Mouse (Mus musculus) CH12.LX (cell line): Measurements from ENCODE around the gene Dnm1. TPM values are rescaled to one million over a fixed set of nuclear protein-coding genes. Genes with fewer than 3 reads are reported as not detected.

Experiments
- DNase-seq: peaks from one replicate; pipeline ENCODE4 v3.0.0-alpha.2; 2013; ENCODE audit errors: extremely low read depth
- H3K27ac ChIP-seq: 2 replicates; pipeline ENCODE4 v1.5.1; 2012; ENCODE audit warnings: low read depth, mild to moderate bottlenecking, control low read depth, moderate library complexity; ENCODE audit not compliant: insufficient read depth
- H3K27me3 ChIP-seq: replicated peaks from 2 replicates; pipeline ENCODE3; 2012; ENCODE audit warnings: inconsistent platforms
- H3K36me3 ChIP-seq, 2 experiments: replicated peaks in 1 of 2; 2 replicates each; pipeline versions ENCODE3 to v1.6.1; 2012; ENCODE audit warnings: inconsistent platforms in 1 of 2, low read length in 1 of 2, mild to moderate bottlenecking in 1 of 2, mixed read lengths in 1 of 2, moderate library complexity in 1 of 2; ENCODE audit not compliant: control insufficient read depth in 1 of 2, insufficient read depth in 1 of 2
- H3K4me1 ChIP-seq, 2 experiments: 2 replicates each; pipeline ENCODE4 v1.6.1; 2012; ENCODE audit warnings: inconsistent platforms in 1 of 2, moderate library complexity in 1 of 2; ENCODE audit not compliant: insufficient read depth in 2 of 2, control insufficient read depth in 1 of 2
- H3K4me2 ChIP-seq: 2 replicates; pipeline ENCODE4 v1.6.1; 2012; ENCODE audit warnings: low read depth, mild to moderate bottlenecking, control low read depth; ENCODE audit not compliant: poor library complexity, insufficient read depth, severe bottlenecking
- H3K4me3 ChIP-seq, 3 experiments: fragments of 150-350 bp in 1 of 3; sonication (generic) in 1 of 3; replicated peaks in 1 of 3; 2 replicates each; pipeline versions ENCODE3 to v1.5.1; 2011 to 2012; ENCODE audit warnings: low read depth in 2 of 3, low read length in 2 of 3, mild to moderate bottlenecking in 2 of 3, moderate library complexity in 2 of 3, control low read depth in 1 of 3, improper control_type of control experiment in 1 of 3, inconsistent platforms in 1 of 3, mixed read lengths in 1 of 3; ENCODE audit not compliant: poor library complexity in 1 of 3
- H3K79me2 ChIP-seq: replicated peaks from 2 replicates; pipeline ENCODE4 v1.6.1; 2012; ENCODE audit warnings: mild to moderate bottlenecking, moderate library complexity; ENCODE audit not compliant: control insufficient read depth, poor library complexity, insufficient read depth, severe bottlenecking; ENCODE audit errors: extremely low read depth
- H3K9ac ChIP-seq: 2 replicates; pipeline ENCODE4 v1.6.1; 2012; ENCODE audit warnings: low read depth, mild to moderate bottlenecking, control low read depth, moderate library complexity; ENCODE audit not compliant: insufficient read depth
- H3K9me3 ChIP-seq: replicated peaks from 2 replicates; pipeline ENCODE3; 2012; ENCODE audit warnings: low read length, inconsistent platforms, mixed read lengths
- BHLHE40 ChIP-seq: IDR thresholded peaks from 2 replicates; pipeline ENCODE4 v1.6.1; 2011; ENCODE audit warnings: mild to moderate bottlenecking, low read depth, low read length, improper control_type of control experiment
- CHD1 ChIP-seq: IDR thresholded peaks from 2 replicates; pipeline ENCODE4 v1.6.1; 2012; ENCODE audit warnings: low read depth, low read length, improper control_type of control experiment, inconsistent platforms
- CHD2 ChIP-seq: IDR thresholded peaks from 2 replicates; pipeline ENCODE4 v1.6.1; 2011; ENCODE audit warnings: low read length, improper control_type of control experiment
- E2F4 ChIP-seq: IDR thresholded peaks from 2 replicates; pipeline ENCODE4 v1.6.1; 2011; ENCODE audit warnings: low read depth, low read length, improper control_type of control experiment; ENCODE audit not compliant: insufficient replicate concordance
- ELF1 ChIP-seq: IDR thresholded peaks from 2 replicates; pipeline ENCODE4 v1.6.1; 2014; ENCODE audit warnings: low read depth, mild to moderate bottlenecking, inconsistent platforms, low read length, improper control_type of control experiment
- ETS1 ChIP-seq: conservative IDR thresholded peaks from 2 replicates; pipeline ENCODE4 v1.6.1; 2012; ENCODE audit warnings: low read depth, mild to moderate bottlenecking, inconsistent platforms, low read length, improper control_type of control experiment, moderate library complexity
- GABPA ChIP-seq: IDR thresholded peaks from 2 replicates; pipeline ENCODE4 v1.6.1; 2012; ENCODE audit warnings: low read depth, low read length, improper control_type of control experiment, inconsistent platforms; ENCODE audit not compliant: insufficient replicate concordance
- HCFC1 ChIP-seq: IDR thresholded peaks from 2 replicates; pipeline ENCODE4 v1.6.1; 2012; ENCODE audit warnings: low read depth, mild to moderate bottlenecking, inconsistent platforms, low read length, improper control_type of control experiment
- IRF4 ChIP-seq: IDR thresholded peaks from 2 replicates; pipeline ENCODE4 v1.6.1; 2014; ENCODE audit warnings: low read depth, mild to moderate bottlenecking, inconsistent platforms, low read length, improper control_type of control experiment
- JUN ChIP-seq: IDR thresholded peaks from 2 replicates; pipeline ENCODE4 v1.6.1; 2011; ENCODE audit warnings: low read depth, mild to moderate bottlenecking, low read length, improper control_type of control experiment, moderate library complexity; ENCODE audit not compliant: insufficient read depth
- KAT2A ChIP-seq: IDR thresholded peaks from 2 replicates; pipeline ENCODE4 v1.6.1; 2012; ENCODE audit warnings: low read length, improper control_type of control experiment, inconsistent platforms; ENCODE audit not compliant: insufficient replicate concordance
- MAFK ChIP-seq: IDR thresholded peaks from 2 replicates; pipeline ENCODE4 v1.6.1; 2011; ENCODE audit warnings: low read length, improper control_type of control experiment; ENCODE audit not compliant: insufficient replicate concordance
- MAX ChIP-seq: IDR thresholded peaks from 2 replicates; pipeline ENCODE4 v1.6.1; 2011; ENCODE audit warnings: low read length, improper control_type of control experiment
- MAZ ChIP-seq: IDR thresholded peaks from 2 replicates; pipeline ENCODE4 v1.6.1; 2012; ENCODE audit warnings: low read depth, mild to moderate bottlenecking, inconsistent platforms, low read length, improper control_type of control experiment, moderate library complexity
- MEF2A ChIP-seq: IDR thresholded peaks from 2 replicates; pipeline ENCODE4 v1.6.1; 2014; ENCODE audit warnings: low read depth, mild to moderate bottlenecking, inconsistent platforms, low read length, improper control_type of control experiment, borderline replicate concordance
- MYC ChIP-seq: IDR thresholded peaks from 2 replicates; pipeline ENCODE4 v1.6.1; 2011; ENCODE audit warnings: low read depth, mild to moderate bottlenecking, improper control_type of control experiment, low read length
- NELFE ChIP-seq: IDR thresholded peaks from 2 replicates; pipeline ENCODE4 v1.6.1; 2011; ENCODE audit warnings: low read depth, low read length, improper control_type of control experiment
- NRF1 ChIP-seq: IDR thresholded peaks from 2 replicates; pipeline ENCODE4 v1.6.1; 2014; ENCODE audit warnings: low read depth, mild to moderate bottlenecking, inconsistent platforms, low read length, improper control_type of control experiment, moderate library complexity
- POLR2A ChIP-seq: IDR thresholded peaks from 2 replicates; pipeline ENCODE4 v1.6.1; 2011; ENCODE audit warnings: low read depth, mild to moderate bottlenecking, improper control_type of control experiment, low read length
- RAD21 ChIP-seq: IDR thresholded peaks from 2 replicates; pipeline ENCODE4 v1.6.1; 2011; ENCODE audit warnings: low read depth, mild to moderate bottlenecking, low read length, improper control_type of control experiment, moderate library complexity
- SIN3A ChIP-seq: IDR thresholded peaks from 2 replicates; pipeline ENCODE4 v1.6.1; 2012; ENCODE audit warnings: low read length, improper control_type of control experiment, inconsistent platforms
- TCF12 ChIP-seq: IDR thresholded peaks from 2 replicates; pipeline ENCODE4 v1.6.1; 2014; ENCODE audit warnings: low read depth, mild to moderate bottlenecking, inconsistent platforms, low read length, improper control_type of control experiment
- UBTF ChIP-seq: IDR thresholded peaks from 2 replicates; pipeline ENCODE4 v1.6.1; 2012; ENCODE audit warnings: low read depth, mild to moderate bottlenecking, inconsistent platforms, low read length, improper control_type of control experiment, moderate library complexity
- USF1 ChIP-seq: IDR thresholded peaks from 2 replicates; pipeline ENCODE4 v1.6.1; 2014; ENCODE audit warnings: low read depth, mild to moderate bottlenecking, inconsistent platforms, low read length, improper control_type of control experiment
- USF2 ChIP-seq: conservative IDR thresholded peaks from 2 replicates; pipeline ENCODE4 v1.6.1; 2011; ENCODE audit warnings: low read depth, low read length, improper control_type of control experiment
- ZC3H11A ChIP-seq: IDR thresholded peaks from 2 replicates; pipeline ENCODE4 v1.6.1; 2012; ENCODE audit warnings: low read depth, mild to moderate bottlenecking, inconsistent platforms, low read length, improper control_type of control experiment
- ZMIZ1 ChIP-seq: IDR thresholded peaks from 2 replicates; pipeline ENCODE4 v1.6.1; 2012; ENCODE audit warnings: low read depth, mild to moderate bottlenecking, inconsistent platforms, low read length, improper control_type of control experiment
- ZNF384 ChIP-seq: IDR thresholded peaks from 2 replicates; pipeline ENCODE4 v1.6.1; 2012; ENCODE audit warnings: low read depth, low read length, improper control_type of control experiment, inconsistent platforms
- dilution Hi-C: fragments of 300-500 bp; cut with MboI; formaldehyde crosslinking; loops from 2 replicates; pipeline ENCODE4 v1.14.3; 2020; ENCODE audit warnings: low sequenced_read_pairs; ENCODE audit not compliant: extremely low pct_unique_long_range_greater_than_20kb, extremely low pct_ligation_motif_present
- in situ Hi-C: fragments of 300-500 bp; cut with MboI; formaldehyde crosslinking; loops from 3 replicates; pipeline ENCODE4 v1.14.3; 2019; ENCODE audit warnings: low sequenced_read_pairs, low pct_ligation_motif_present, low pct_unique_long_range_greater_than_20kb, mixed read lengths
- polyA plus RNA-seq: library from polyadenylated mRNA; unstranded; fragments of >175 nt; gene quantifications from 2 replicates; pipeline ENCODE4 v1.2.1, GENCODE M21; 2012; ENCODE audit warnings: low read depth; ENCODE audit not compliant: insufficient read length
- total RNA-seq, 2 experiments: library from RNA; depleted of rRNA; stranded (reverse); fragments of 300-350 nt in 1 of 2; fragments of >200 nt in 1 of 2; gene quantifications; 2 replicates each; pipeline ENCODE4 v1.2.3; 2012 to 2014

The Dnm1 gene
- total and polyA plus RNA-seq, 3 experiments, result 0.25 TPM; not detected in 2

DNA sequence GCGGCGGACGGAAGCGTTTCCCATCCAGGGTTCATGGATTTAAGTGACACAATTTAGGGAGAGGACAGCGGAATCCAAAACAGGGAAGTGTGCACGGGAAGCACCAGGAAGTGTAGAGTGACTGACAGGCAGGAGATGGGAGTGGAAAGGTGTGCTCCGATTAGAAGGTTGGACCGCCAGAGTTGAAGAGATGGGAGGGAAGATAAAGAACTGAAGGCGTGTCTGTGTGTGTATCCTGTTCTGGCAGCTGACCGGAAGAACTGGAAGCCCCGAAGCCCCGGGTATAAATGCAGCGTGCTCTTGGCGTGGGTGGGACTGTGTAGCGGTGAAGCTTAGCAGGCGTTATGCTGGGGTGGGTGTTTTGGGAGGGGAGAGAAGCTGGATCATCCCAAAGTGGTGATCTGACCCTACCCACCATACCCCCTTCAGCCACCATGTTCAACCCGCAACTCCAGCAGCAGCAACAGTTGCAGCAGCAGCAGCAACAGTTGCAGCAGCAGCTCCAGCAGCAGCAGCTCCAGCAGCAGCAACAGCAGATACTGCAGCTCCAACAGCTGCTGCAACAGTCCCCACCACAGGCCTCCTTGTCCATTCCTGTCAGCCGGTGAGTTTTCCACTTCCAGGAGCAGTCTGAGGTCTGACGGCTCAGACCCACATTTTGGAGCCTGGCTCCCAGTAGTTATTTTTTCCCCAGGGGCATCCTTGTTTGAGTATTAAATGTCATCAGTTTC, 10.4 kb upstream of the Dnm1 start:
- peak overlapping the region; percentile 72 to 79 (median 74) for H3K4me3 ChIP-seq
- H3K27ac ChIP-seq, result peak overlapping the region; percentile 30
- no peaks in the 10 kb centered on the region for H3K9me3 ChIP-seq
- no peak for TF ChIP-seq USF1
- no peak for TF ChIP-seq HCFC1
- no peak for TF ChIP-seq TCF12
- TF ChIP-seq MYC, result 0 out of 2 replicates have a peak, but pooled peaks have one; percentile 18
- peak; percentile 17; the same call in 1 of the 2 replicates for TF ChIP-seq BHLHE40
- H3K36me3 ChIP-seq, result peaks cover 12 to 39% of the 10 kb centered on the region in 2 experiments
- peaks cover 0 to 9% of the 10 kb centered on the region in 2 experiments; a peak in 2 of 4 replicates for H3K4me1 ChIP-seq
- H3K4me2 ChIP-seq, result peak overlapping the region; percentile 41; the same call in 1 of the 2 replicates
- peak; percentile 37 for DNase-seq
- H3K27me3 ChIP-seq, result peaks cover 24% of the 10 kb centered on the region
- H3K9ac ChIP-seq, result peak overlapping the region; percentile 74
- H3K79me2 ChIP-seq, result no peaks in the 10 kb centered on the region
- dilution Hi-C loops (no loop called here), in situ Hi-C loops (no loop called here)

DNA sequence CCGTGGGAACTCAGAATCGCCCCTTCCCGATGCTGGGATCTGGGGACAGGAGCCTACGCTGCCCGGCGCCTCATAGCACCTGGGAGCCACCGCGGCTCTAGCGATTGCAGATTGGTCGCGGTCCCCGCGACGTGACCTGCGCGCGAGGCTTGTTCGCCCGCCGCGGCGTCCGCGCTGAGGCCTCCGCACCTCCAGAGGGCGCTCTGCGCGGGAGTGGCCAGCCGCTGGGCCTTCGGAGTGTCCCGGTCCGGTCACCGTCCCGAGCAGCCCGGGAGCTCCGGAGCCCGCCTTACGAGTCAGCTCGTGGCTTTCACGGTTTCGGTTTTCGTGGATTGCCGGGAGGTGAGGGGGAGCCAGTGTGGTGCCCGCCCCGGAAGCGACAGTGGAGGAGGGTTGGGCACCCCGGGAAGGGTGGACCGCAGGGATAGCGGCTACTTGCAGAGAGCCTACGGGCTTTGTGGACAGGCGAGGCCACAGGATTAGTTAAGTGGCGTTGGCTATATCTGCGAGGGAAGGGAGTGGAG, 9.7 kb upstream of the Dnm1 start:
- DNase-seq, result peak; percentile 64
- in situ Hi-C loops, result no loop called here
- dilution Hi-C loops, result no loop called here
- TF ChIP-seq MAZ (peak; percentile 78), MAFK (no peak), RAD21 (no peak; the same call in 1 of the 2 replicates), GABPA (peak; percentile 81), ZNF384 (0 out of 2 replicates have a peak, but pooled peaks have one; percentile 11), HCFC1 (peak; percentile 82), JUN (no peak), NELFE (peak; percentile 84), BHLHE40 (peak; percentile 57), E2F4 (peak; percentile 53; the same call in 1 of the 2 replicates), MYC (no peak), CHD2 (0 out of 2 replicates have a peak, but pooled peaks have one; percentile 36), UBTF (peak; percentile 90), TCF12 (peak; percentile 89), ZMIZ1 (peak; percentile 78; the same call in 1 of the 2 replicates), ZC3H11A (no peak), SIN3A (peak; percentile 66; the same call in 1 of the 2 replicates), CHD1 (no peak), ELF1 (peak; percentile 73), IRF4 (peak; percentile 89), USF1 (no peak), MEF2A (peak; percentile 75), ETS1 (0 out of 2 replicates have a peak, but pooled peaks have one; percentile 10), MAX (peak; percentile 76), KAT2A (peak; percentile 71; the same call in 1 of the 2 replicates), POLR2A (peak; percentile 77), NRF1 (peak; percentile 77), USF2 (no peak)

More for the DNA sequence above, 9.7 kb upstream of the Dnm1 start:
- peaks cover 0 to 9% of the 10 kb centered on the region in 2 experiments; a peak in 2 of 4 replicates for H3K4me1 ChIP-seq
- peak overlapping the region; percentile 30 for H3K27ac ChIP-seq
- no peaks in the 10 kb centered on the region for H3K9me3 ChIP-seq
- peaks cover 12 to 34% of the 10 kb centered on the region in 2 experiments for H3K36me3 ChIP-seq
- H3K4me2 ChIP-seq, result peak overlapping the region; percentile 74
- peak overlapping the region; percentile 72 to 79 (median 74) for H3K4me3 ChIP-seq
- H3K79me2 ChIP-seq, result no peaks in the 10 kb centered on the region
- peak overlapping the region; percentile 74 for H3K9ac ChIP-seq
- H3K27me3 ChIP-seq, result peaks cover 31% of the 10 kb centered on the region
